Mouse (Mus musculus) liver, adult 2 months (tissue): ENCODE measurements around the gene Dpp8.

ENCODE experiments used
- CTCF ChIP-seq: fragments of 200-500 bp; IDR thresholded peaks from 2 replicates; pipeline ENCODE4 v1.5.1; 2011; ENCODE audit warnings: low read depth, low read length, control low read depth
- POLR2A ChIP-seq: fragments of 200-500 bp; IDR thresholded peaks from 2 replicates; pipeline ENCODE4 v1.6.1; 2011; ENCODE audit warnings: low read length, control low read depth; ENCODE audit not compliant: insufficient read depth; ENCODE audit errors: extremely low read depth

- TF ChIP-seq CTCF (peak; percentile 81), POLR2A (no peak)
Observed at GRCm38 (mm10) chr9:65120935-65121334, 88.7 kb downstream of the Dpp8 start.
